Mouse (Mus musculus): ENCODE data around the gene Otos. TPM values are rescaled to one million over a fixed set of nuclear protein-coding genes. Genes with fewer than 3 reads are reported as not detected.
A peak's percentile ranks its signal among the peaks of the same experiment; 100 is the strongest.

The Otos gene
- polyA plus RNA-seq, 1 experiment: 0.41 TPM

- peak within 1 kb of the TSS; percentile 66 for H3K27ac ChIP-seq (ENCODE audit: insufficient read depth, low read length)
- peak within 1 kb of the TSS; percentile 88 for H3K4me3 ChIP-seq (ENCODE audit: extremely low read depth, insufficient read depth, insufficient read length)
- TF ChIP-seq POLR2A (IDR thresholded peaks at IDR 0.05; ENCODE audit: low read depth, low read length) (peak; percentile 18; the same call in 1 of the 2 replicates), CTCF (IDR thresholded peaks at IDR 0.05; ENCODE audit: extremely low read depth, insufficient read depth, insufficient read length, insufficient replicate concordance) (no peak)
- H3K36me3 ChIP-seq (ENCODE audit: control insufficient read depth, insufficient read depth, low read length): peaks cover 13% of the 10 kb centered on the region
- DNase-seq (ENCODE audit: low read depth in 1 of 2, low spot score in 2 of 2): peak; percentile 75 to 85
- no peaks in the 10 kb centered on the region for H3K27me3 ChIP-seq (ENCODE audit: control insufficient read depth, insufficient read depth, low read length)
- H3K4me1 ChIP-seq (ENCODE audit: control insufficient read depth, insufficient read depth, insufficient read length): peaks cover 12% of the 10 kb centered on the region; the same call in 1 of the 2 replicates
- WGBS: 3% methylated on average over 50 of the region's 50 CpGs
Measured at GRCm38 (mm10) chr1:92641514-92642272, 6.9 kb downstream of the Otos start, which contains the start of gene Cops9. Gene Cops9 (minus strand): TSS chr1:92641985.

GRCm38 (mm10) chr1:92640393-92640792, 8.2 kb downstream of the Otos start:
- no peak overlapping the region for H3K4me3 ChIP-seq (ENCODE audit: extremely low read depth, insufficient read depth, insufficient read length)
- H3K27ac ChIP-seq (ENCODE audit: insufficient read depth, low read length): no peak overlapping the region
- DNase-seq (ENCODE audit: low read depth in 1 of 2, low spot score in 2 of 2): no peak
- no peaks in the 10 kb centered on the region for H3K27me3 ChIP-seq (ENCODE audit: control insufficient read depth, insufficient read depth, low read length)
- TF ChIP-seq CTCF (IDR thresholded peaks at IDR 0.05; ENCODE audit: extremely low read depth, insufficient read depth, insufficient read length, insufficient replicate concordance) (no peak), POLR2A (IDR thresholded peaks at IDR 0.05; ENCODE audit: low read depth, low read length) (no peak)
- 30% methylated on average over 6 of the region's 6 CpGs for WGBS
- H3K4me1 ChIP-seq (ENCODE audit: control insufficient read depth, insufficient read depth, insufficient read length): peaks cover 12% of the 10 kb centered on the region; the same call in 1 of the 2 replicates
- H3K36me3 ChIP-seq (ENCODE audit: control insufficient read depth, insufficient read depth, low read length): peaks cover 20% of the 10 kb centered on the region

- Histone ChIP-seq H3K4me3 (ENCODE audit: extremely low read depth, insufficient read depth, insufficient read length) (no peak overlapping the region), H3K27me3 (ENCODE audit: control insufficient read depth, insufficient read depth, low read length) (no peaks in the 10 kb centered on the region), H3K27ac (ENCODE audit: insufficient read depth, low read length) (no peak overlapping the region), H3K4me1 (ENCODE audit: control insufficient read depth, insufficient read depth, insufficient read length) (peaks cover 12% of the 10 kb centered on the region; the same call in 1 of the 2 replicates), H3K36me3 (ENCODE audit: control insufficient read depth, insufficient read depth, low read length) (peaks cover 20% of the 10 kb centered on the region)
- DNase-seq (ENCODE audit: low read depth in 1 of 2, low spot score in 2 of 2): no peak
- whole genome bisulfite sequencing: 95% methylated on average over 4 of the region's 4 CpGs
- TF ChIP-seq POLR2A (IDR thresholded peaks at IDR 0.05; ENCODE audit: low read depth, low read length) (no peak), CTCF (IDR thresholded peaks at IDR 0.05; ENCODE audit: extremely low read depth, insufficient read depth, insufficient read length, insufficient replicate concordance) (no peak)
Measured at GRCm38 (mm10) chr1:92638736-92639135, 9.9 kb downstream of the Otos start.

GRCm38 (mm10) chr1:92638181-92638580, 10.5 kb downstream of the Otos start:
- DNase-seq (ENCODE audit: low read depth in 1 of 2, low spot score in 2 of 2): no peak
- Histone ChIP-seq H3K27ac (ENCODE audit: insufficient read depth, low read length) (no peak overlapping the region), H3K4me3 (ENCODE audit: extremely low read depth, insufficient read depth, insufficient read length) (no peak overlapping the region), H3K4me1 (ENCODE audit: control insufficient read depth, insufficient read depth, insufficient read length) (peaks cover 12% of the 10 kb centered on the region; the same call in 1 of the 2 replicates), H3K27me3 (ENCODE audit: control insufficient read depth, insufficient read depth, low read length) (no peaks in the 10 kb centered on the region), H3K36me3 (ENCODE audit: control insufficient read depth, insufficient read depth, low read length) (peaks cover 20% of the 10 kb centered on the region)
- 90% methylated on average over 3 of the region's 3 CpGs for WGBS
- TF ChIP-seq CTCF (IDR thresholded peaks at IDR 0.05; ENCODE audit: extremely low read depth, insufficient read depth, insufficient read length, insufficient replicate concordance) (no peak), POLR2A (IDR thresholded peaks at IDR 0.05; ENCODE audit: low read depth, low read length) (no peak)

- WGBS: 93% methylated on average over 15 of the region's 15 CpGs
- no peaks in the 10 kb centered on the region for H3K27me3 ChIP-seq (ENCODE audit: control insufficient read depth, insufficient read depth, low read length)
- H3K4me1 ChIP-seq (ENCODE audit: control insufficient read depth, insufficient read depth, insufficient read length): peaks cover 12% of the 10 kb centered on the region; the same call in 1 of the 2 replicates
- DNase-seq (ENCODE audit: low read depth in 1 of 2, low spot score in 2 of 2): no peak
- TF ChIP-seq CTCF (IDR thresholded peaks at IDR 0.05; ENCODE audit: extremely low read depth, insufficient read depth, insufficient read length, insufficient replicate concordance) (no peak), POLR2A (IDR thresholded peaks at IDR 0.05; ENCODE audit: low read depth, low read length) (no peak)
- no peak overlapping the region for H3K4me3 ChIP-seq (ENCODE audit: extremely low read depth, insufficient read depth, insufficient read length)
- peaks cover 20% of the 10 kb centered on the region for H3K36me3 ChIP-seq (ENCODE audit: control insufficient read depth, insufficient read depth, low read length)
- no peak overlapping the region for H3K27ac ChIP-seq (ENCODE audit: insufficient read depth, low read length)
Measured at GRCm38 (mm10) chr1:92637501-92638172, 11.0 kb downstream of the Otos start.

- Histone ChIP-seq H3K4me3 (ENCODE audit: extremely low read depth, insufficient read depth, insufficient read length) (no peak overlapping the region), H3K27ac (ENCODE audit: insufficient read depth, low read length) (no peak overlapping the region), H3K27me3 (ENCODE audit: control insufficient read depth, insufficient read depth, low read length) (no peaks in the 10 kb centered on the region), H3K4me1 (ENCODE audit: control insufficient read depth, insufficient read depth, insufficient read length) (peaks cover 12% of the 10 kb centered on the region; the same call in 1 of the 2 replicates), H3K36me3 (ENCODE audit: control insufficient read depth, insufficient read depth, low read length) (peaks cover 20% of the 10 kb centered on the region)
- DNase-seq (ENCODE audit: low read depth in 1 of 2, low spot score in 2 of 2): no peak
- TF ChIP-seq POLR2A (IDR thresholded peaks at IDR 0.05; ENCODE audit: low read depth, low read length): no peak
- TF ChIP-seq CTCF (IDR thresholded peaks at IDR 0.05; ENCODE audit: extremely low read depth, insufficient read depth, insufficient read length, insufficient replicate concordance): no peak
- 96% methylated on average over 11 of the region's 11 CpGs for WGBS
Measured at GRCm38 (mm10) chr1:92636676-92637075, 12.0 kb downstream of the Otos start.
